Mouse (Mus musculus): ENCODE results near the gene Nat14.

The Nat14 gene

GRCm38 (mm10) chr7:4920496-4920895 lies 1.3 kb upstream of the Nat14 start:
- no peak for DNase-seq (ENCODE audit: low spot score)

GRCm38 (mm10) chr7:4920976-4921823 lies 628 bp upstream of the Nat14 start:
- no peak for DNase-seq (ENCODE audit: low spot score)

GRCm38 (mm10) chr7:4922508-4922907 lies 680 bp downstream of the Nat14 start:
- peak; percentile 82 for DNase-seq (ENCODE audit: low spot score)

- peak; percentile 82 for DNase-seq (ENCODE audit: low spot score)
Observed at GRCm38 (mm10) chr7:4922931-4923565, 1.2 kb downstream of the Nat14 start.

GRCm38 (mm10) chr7:4923586-4924364 lies 1.9 kb downstream of the Nat14 start:
- DNase-seq (ENCODE audit: low spot score) = peak; percentile 78

- no peak for DNase-seq (ENCODE audit: low spot score)
Observed at GRCm38 (mm10) chr7:4924483-4924882, 2.7 kb downstream of the Nat14 start.

GRCm38 (mm10) chr7:4924891-4925301 lies 3.1 kb downstream of the Nat14 start:
- DNase-seq (ENCODE audit: low spot score) = no peak

GRCm38 (mm10) chr7:4925441-4926381 lies 3.9 kb downstream of the Nat14 start, which contains the start of gene Ssc5d:
Ssc5d (plus strand) TSS chr7:4925785.
- peak; percentile 66 for DNase-seq (ENCODE audit: low spot score)

GRCm38 (mm10) chr7:4926849-4927248 lies 5.0 kb downstream of the Nat14 start:
- DNase-seq (ENCODE audit: low spot score) = no peak

GRCm38 (mm10) chr7:4927711-4928110 lies 5.9 kb downstream of the Nat14 start:
- no peak for DNase-seq (ENCODE audit: low spot score)

- DNase-seq (ENCODE audit: low spot score) = no peak
Observed at GRCm38 (mm10) chr7:4928323-4928722, 6.5 kb downstream of the Nat14 start.

GRCm38 (mm10) chr7:4933103-4933502 lies 11.3 kb downstream of the Nat14 start:
- no peak for DNase-seq (ENCODE audit: low spot score)

- no peak for DNase-seq (ENCODE audit: low spot score)
Observed at GRCm38 (mm10) chr7:4934160-4934914, 12.5 kb downstream of the Nat14 start.

- DNase-seq (ENCODE audit: low spot score) = no peak
Observed at GRCm38 (mm10) chr7:4936832-4937231, 15.0 kb downstream of the Nat14 start.

GRCm38 (mm10) chr7:4937392-4937791 lies 15.6 kb downstream of the Nat14 start:
- DNase-seq (ENCODE audit: low spot score) = no peak

- peak; percentile 85 for DNase-seq (ENCODE audit: low spot score)
Observed at GRCm38 (mm10) chr7:4938456-4938855, 16.6 kb downstream of the Nat14 start.

- peak; percentile 91 for DNase-seq (ENCODE audit: low spot score)
Observed at GRCm38 (mm10) chr7:4940068-4940479, 18.2 kb downstream of the Nat14 start.

GRCm38 (mm10) chr7:4942673-4943072 lies 20.8 kb downstream of the Nat14 start:
- DNase-seq (ENCODE audit: low spot score) = no peak

GRCm38 (mm10) chr7:4943223-4943815 lies 21.5 kb downstream of the Nat14 start:
- DNase-seq (ENCODE audit: low spot score) = peak; percentile 96

GRCm38 (mm10) chr7:4947855-4948254 lies 26.0 kb downstream of the Nat14 start:
- DNase-seq (ENCODE audit: low spot score) = peak; percentile 83

All from testis, postnatal 10 days (tissue).